Mouse (Mus musculus) liver, embryonic 11.5 days (tissue): ENCODE data around the gene Prrt4. TPM values are rescaled to one million over a fixed set of nuclear protein-coding genes. Genes with fewer than 3 reads are reported as not detected.

Source experiments
- ATAC-seq: fragments of 200-750 bp; cut with Nextera tagmentation; replicated peaks from 2 replicates; pipeline ENCODE4 v1.8.0; 2017; ENCODE audit warnings: moderate number of reproducible peaks, mild to moderate bottlenecking, moderate TSS enrichment, moderate library complexity; ENCODE audit not compliant: low FRiP score
- DNase-seq: peaks from one replicate; pipeline ENCODE4 v3.0.0-alpha.2; 2017; ENCODE audit warnings: low spot score
- H3K27ac ChIP-seq: fragments of 300-500 bp; sonication (generic); 2 replicates; pipeline ENCODE4 v1.5.1; 2014; ENCODE audit warnings: mild to moderate bottlenecking, low read depth, low read length, control low read depth
- H3K27me3 ChIP-seq: fragments of 300-500 bp; sonication (generic); replicated peaks from 2 replicates; pipeline ENCODE4 v1.6.1; 2014; ENCODE audit warnings: low read length, mixed read lengths; ENCODE audit not compliant: control insufficient read depth, insufficient read depth
- H3K36me3 ChIP-seq: fragments of 300-500 bp; sonication (generic); 2 replicates; pipeline ENCODE4 v1.6.1; 2014; ENCODE audit warnings: mild to moderate bottlenecking, low read length, moderate library complexity, mixed read lengths; ENCODE audit not compliant: control insufficient read depth, insufficient read depth
- H3K4me1 ChIP-seq: fragments of 300-500 bp; sonication (generic); replicated peaks from 2 replicates; pipeline ENCODE4 v1.6.1; 2014; ENCODE audit warnings: low read length, mixed read lengths; ENCODE audit not compliant: control insufficient read depth, insufficient read depth
- H3K4me2 ChIP-seq: fragments of 300-500 bp; sonication (generic); 2 replicates; pipeline ENCODE4 v1.6.1; 2014; ENCODE audit warnings: mild to moderate bottlenecking, control low read depth, moderate library complexity
- H3K4me3 ChIP-seq: fragments of 300-500 bp; sonication (generic); 2 replicates; pipeline ENCODE4 v1.5.1; 2014; ENCODE audit warnings: low read depth, low read length, control low read depth
- H3K9ac ChIP-seq: fragments of 300-500 bp; sonication (generic); 2 replicates; pipeline ENCODE4 v1.6.1; 2014; ENCODE audit warnings: low read depth, low read length, control low read depth
- H3K9me3 ChIP-seq: fragments of 300-500 bp; sonication (generic); 2 replicates; pipeline ENCODE4 v1.6.1; 2016; ENCODE audit warnings: low read length, inconsistent platforms, mixed read lengths; ENCODE audit not compliant: control insufficient read depth
- WGBS: fragments of 180-500 bp; shearing (Covaris S2); extraction: QIAGEN DNeasy Blood & Tissue Kit; methylation state at CpG from one replicate; pipeline ENCODE4 v1.1.7; 2014; 5-methylcytosine and 5-hydroxymethylcytosine counted together
- microRNA-seq: library from miRNA; unstranded; fragments of <30 nt; microRNA quantifications from one replicate; pipeline ENCODE4, GENCODE M21; 2017; ENCODE audit warnings: borderline number of aligned reads
- polyA plus RNA-seq: library from polyadenylated mRNA; unstranded; fragments of >200 nt; fragmentation: Nextera tagmentation; extraction: Ambion mirVana; gene quantifications from 2 replicates; pipeline ENCODE4 v1.2.1, GENCODE M21; 2014

Prrt4 gene
- polyA plus RNA-seq, 1 experiment from 2014 or later, result 0.55 TPM

GRCm38 (mm10) chr6:29126878-29127426 is 52.4 kb downstream of the Prrt4 start:
- Histone ChIP-seq H3K4me2 (no peak overlapping the region), H3K4me1 (no peaks in the 10 kb centered on the region), H3K27ac (no peak overlapping the region), H3K4me3 (no peak overlapping the region), H3K27me3 (no peaks in the 10 kb centered on the region), H3K9ac (no peak overlapping the region), H3K9me3 (no peaks in the 10 kb centered on the region), H3K36me3 (peaks cover 40% of the 10 kb centered on the region; the same call in 1 of the 2 replicates)
- DNase-seq (no peak), ATAC-seq (no peak)
- 92% methylated on average over 7 of the region's 7 CpGs for WGBS

GRCm38 (mm10) chr6:29119990-29120389 is 59.4 kb downstream of the Prrt4 start:
- Histone ChIP-seq H3K4me2 (no peak overlapping the region), H3K27me3 (no peaks in the 10 kb centered on the region), H3K9me3 (no peaks in the 10 kb centered on the region), H3K4me3 (no peak overlapping the region), H3K27ac (no peak overlapping the region), H3K36me3 (peaks cover 4% of the 10 kb centered on the region; the same call in 1 of the 2 replicates), H3K4me1 (no peaks in the 10 kb centered on the region), H3K9ac (no peak overlapping the region)
- DNase-seq, result no peak
- ATAC-seq, result no peak
- WGBS, result 82% methylated on average over 13 of the region's 13 CpGs

Small RNAs within 50 kb of the gene (microRNA-seq; reads per million reads assigned to microRNA genes)
- not detected for gene Gm24303

Other genes starting within 250 kb of the Prrt4 start
- gene Lep, start 119.4 kb downstream of the Prrt4 start, polyA plus RNA-seq, result not detected in 2 replicates
- 48.4 and 54.6 TPM in 2 replicates for gene Rbm28, start 14.6 kb downstream of the Prrt4 start, polyA plus RNA-seq
- gene Impdh1, start 36.8 kb upstream of the Prrt4 start, polyA plus RNA-seq, result 26.5 and 26.7 TPM in 2 replicates
- 34.2 and 35.3 TPM in 2 replicates for gene Hilpda, start 92.9 kb upstream of the Prrt4 start, polyA plus RNA-seq
- gene Fam71f2, start 100.0 kb upstream of the Prrt4 start, polyA plus RNA-seq, result 0.47 and 0.58 TPM in 2 replicates
- 0.25 TPM in 1 of 2 replicates, not detected in the other for gene Fam71f1, start 139.6 kb upstream of the Prrt4 start, polyA plus RNA-seq
- gene Calu, start 168.5 kb upstream of the Prrt4 start, polyA plus RNA-seq, result 197 and 222 TPM in 2 replicates
- gene Opn1sw, start 208.9 kb upstream of the Prrt4 start, polyA plus RNA-seq, result 0.36 and 0.53 TPM in 2 replicates
- 4.1 and 5.6 TPM in 2 replicates for gene Ccdc136, start 216.7 kb upstream of the Prrt4 start, polyA plus RNA-seq